Mouse (Mus musculus) lung, postnatal 10 days (tissue): ENCODE measurements around the gene Nfatc3.

Source experiments
- DNase-seq: peaks from one replicate; pipeline ENCODE4 v3.0.0; 2021

Gene Nfatc3

GRCm38 (mm10) chr8:106059613-106060371 lies 1.2 kb downstream of the Nfatc3 start:
- DNase-seq: peak; percentile 67

- DNase-seq: no peak
Measured at GRCm38 (mm10) chr8:106060521-106060920, 1.9 kb downstream of the Nfatc3 start.

- DNase-seq: no peak
Measured at GRCm38 (mm10) chr8:106061686-106062085, 3.0 kb downstream of the Nfatc3 start.

GRCm38 (mm10) chr8:106063046-106063445 lies 4.4 kb downstream of the Nfatc3 start:
- no peak for DNase-seq

GRCm38 (mm10) chr8:106066721-106067120 lies 8.1 kb downstream of the Nfatc3 start:
- no peak for DNase-seq

GRCm38 (mm10) chr8:106069565-106069964 lies 10.9 kb downstream of the Nfatc3 start:
- no peak for DNase-seq

GRCm38 (mm10) chr8:106072113-106072512 lies 13.5 kb downstream of the Nfatc3 start:
- no peak for DNase-seq

- no peak for DNase-seq
Measured at GRCm38 (mm10) chr8:106074236-106074635, 15.6 kb downstream of the Nfatc3 start.

- DNase-seq: no peak
Measured at GRCm38 (mm10) chr8:106074659-106075058, 16.0 kb downstream of the Nfatc3 start.

GRCm38 (mm10) chr8:106075161-106075862 lies 16.7 kb downstream of the Nfatc3 start:
- peak; percentile 27 for DNase-seq

GRCm38 (mm10) chr8:106075863-106076174 lies 17.2 kb downstream of the Nfatc3 start:
- no peak for DNase-seq

- peak; percentile 56 for DNase-seq
Measured at GRCm38 (mm10) chr8:106076612-106077011, 18.0 kb downstream of the Nfatc3 start.

GRCm38 (mm10) chr8:106077452-106078067 lies 18.9 kb downstream of the Nfatc3 start:
- DNase-seq: no peak

GRCm38 (mm10) chr8:106102321-106102720 lies 43.7 kb downstream of the Nfatc3 start:
- no peak for DNase-seq

GRCm38 (mm10) chr8:106103888-106104287 lies 45.2 kb downstream of the Nfatc3 start:
- no peak for DNase-seq

- DNase-seq: no peak
Measured at GRCm38 (mm10) chr8:106106193-106106592, 47.6 kb downstream of the Nfatc3 start.

GRCm38 (mm10) chr8:106108080-106108479 lies 49.4 kb downstream of the Nfatc3 start:
- DNase-seq: peak; percentile 16

- DNase-seq: peak; percentile 28
Measured at GRCm38 (mm10) chr8:106108729-106109128, 50.1 kb downstream of the Nfatc3 start.

- DNase-seq: peak; percentile 48
Measured at GRCm38 (mm10) chr8:106112041-106112440, 53.4 kb downstream of the Nfatc3 start.

GRCm38 (mm10) chr8:106112514-106112913 lies 53.9 kb downstream of the Nfatc3 start:
- no peak for DNase-seq

- peak; percentile 45 for DNase-seq
Measured at GRCm38 (mm10) chr8:106115897-106116296, 57.3 kb downstream of the Nfatc3 start.

GRCm38 (mm10) chr8:106123443-106123842 lies 64.8 kb downstream of the Nfatc3 start:
- no peak for DNase-seq

- no peak for DNase-seq
Measured at GRCm38 (mm10) chr8:106126055-106126454, 67.4 kb downstream of the Nfatc3 start.

- no peak for DNase-seq
Measured at GRCm38 (mm10) chr8:106127054-106127453, 68.4 kb downstream of the Nfatc3 start.
